Mouse (Mus musculus) ES-E14 (cell line): ENCODE results near the gene Stkld1. TPM values are rescaled to one million over a fixed set of nuclear protein-coding genes. Genes with fewer than 3 reads are reported as not detected.

Source experiments
- DNase-seq: peaks from one replicate; pipeline ENCODE4 v3.0.0-alpha.2; 2013; ENCODE audit warnings: low read depth, low spot score
- H3K27ac ChIP-seq: 2 replicates; pipeline ENCODE4 v1.5.1; 2012; ENCODE audit warnings: low read depth, mild to moderate bottlenecking, low read length, moderate library complexity, mixed read lengths; ENCODE audit not compliant: poor library complexity, insufficient read depth, severe bottlenecking
- H3K36me3 ChIP-seq: 2 replicates; pipeline ENCODE4 v1.6.1; 2012; ENCODE audit warnings: mild to moderate bottlenecking, low read length, moderate library complexity, mixed read lengths; ENCODE audit not compliant: control insufficient read depth, poor library complexity, insufficient read depth, severe bottlenecking
- H3K4me1 ChIP-seq, 2 experiments: fragments of 150-350 bp in 1 of 2; sonication (generic) in 1 of 2; 2 replicates each; pipeline ENCODE4 v1.6.1; 2012; ENCODE audit warnings: low read length in 2 of 2, mild to moderate bottlenecking in 1 of 2, mixed read lengths in 1 of 2; ENCODE audit not compliant: control insufficient read depth in 2 of 2, insufficient read depth in 2 of 2, poor library complexity in 1 of 2
- H3K4me3 ChIP-seq, 2 experiments: fragments of 150-350 bp in 1 of 2; sonication (generic) in 1 of 2; 2 replicates each; pipeline ENCODE4 v1.5.1; 2012; ENCODE audit warnings: low read length in 2 of 2, low read depth in 1 of 2, mild to moderate bottlenecking in 1 of 2, mixed read lengths in 1 of 2; ENCODE audit not compliant: insufficient read depth in 1 of 2, poor library complexity in 1 of 2, severe bottlenecking in 1 of 2
- H3K9ac ChIP-seq: 2 replicates; pipeline ENCODE4 v1.6.1; 2012; ENCODE audit warnings: low read depth, mild to moderate bottlenecking, low read length, mixed read lengths; ENCODE audit not compliant: poor library complexity, insufficient read depth, severe bottlenecking
- H3K9me3 ChIP-seq: fragments of 150-350 bp; sonication (generic); 2 replicates; pipeline ENCODE4 v1.6.1; 2012; ENCODE audit warnings: low read depth, mild to moderate bottlenecking, low read length; ENCODE audit not compliant: control insufficient read depth, insufficient read depth
- CHD2 ChIP-seq: IDR thresholded peaks from 2 replicates; pipeline ENCODE4 v1.6.1; 2014; ENCODE audit warnings: mild to moderate bottlenecking, low read depth, low read length, inconsistent platforms
- HCFC1 ChIP-seq: IDR thresholded peaks from 2 replicates; pipeline ENCODE4 v1.6.1; 2012; ENCODE audit warnings: low read length, inconsistent platforms, borderline replicate concordance; ENCODE audit not compliant: insufficient read depth
- MAFK ChIP-seq: IDR thresholded peaks from 2 replicates; pipeline ENCODE4 v1.6.1; 2014; ENCODE audit warnings: mild to moderate bottlenecking, low read depth, low read length, inconsistent platforms; ENCODE audit not compliant: insufficient read depth
- ZC3H11A ChIP-seq: IDR thresholded peaks from 2 replicates; pipeline ENCODE4 v1.6.1; 2012; ENCODE audit warnings: low read depth, mild to moderate bottlenecking, inconsistent platforms, low read length, borderline replicate concordance
- ZNF384 ChIP-seq: IDR thresholded peaks from 2 replicates; pipeline ENCODE4 v1.6.1; 2012; ENCODE audit warnings: low read depth, low read length, inconsistent platforms
- in situ Hi-C, 2 experiments: fragments of 600-800 bp; cut with MboI; formaldehyde crosslinking; loops; one replicate each; pipeline ENCODE4 v1.15.1; 2025; ENCODE audit warnings: low sequenced_read_pairs in 2 of 2, inconsistent platforms in 1 of 2; ENCODE audit not compliant: unreplicated experiment in 2 of 2
- total RNA-seq: library from RNA; depleted of rRNA; stranded (reverse); fragments of 300-350 nt; gene quantifications from 2 replicates; pipeline ENCODE4 v1.2.3, GENCODE M21; 2012

The Stkld1 gene
- total RNA-seq, 1 experiment: not detected

- in situ Hi-C loops: no loop called here
- no peak for DNase-seq
- no peak overlapping the region for H3K9ac ChIP-seq
- peaks cover 3 to 9% of the 10 kb centered on the region in 2 experiments; a peak in 2 of 4 replicates for H3K4me1 ChIP-seq
- H3K27ac ChIP-seq: no peak overlapping the region
- H3K4me3 ChIP-seq: no peak overlapping the region
- no peak for TF ChIP-seq ZC3H11A
- no peak for TF ChIP-seq CHD2
- TF ChIP-seq HCFC1: no peak
- no peak for TF ChIP-seq MAFK
- TF ChIP-seq ZNF384: no peak
- H3K9me3 ChIP-seq: no peaks in the 10 kb centered on the region
- peaks cover 24% of the 10 kb centered on the region for H3K36me3 ChIP-seq
Measured at GRCm38 (mm10) chr2:26950411-26950810, 16.6 kb downstream of the Stkld1 start.

- Histone ChIP-seq H3K9ac (no peak overlapping the region), H3K4me1 (peaks cover 3 to 9% of the 10 kb centered on the region in 2 experiments; a peak in 2 of 4 replicates), H3K9me3 (no peaks in the 10 kb centered on the region), H3K36me3 (peaks cover 28% of the 10 kb centered on the region), H3K4me3 (no peak overlapping the region), H3K27ac (no peak overlapping the region)
- TF ChIP-seq ZNF384: no peak
- no peak for TF ChIP-seq HCFC1
- TF ChIP-seq MAFK: no peak
- TF ChIP-seq ZC3H11A: no peak
- no peak for TF ChIP-seq CHD2
- no peak for DNase-seq
- in situ Hi-C loops: no loop called here
Measured at GRCm38 (mm10) chr2:26951346-26951905, 17.6 kb downstream of the Stkld1 start.

DNA sequence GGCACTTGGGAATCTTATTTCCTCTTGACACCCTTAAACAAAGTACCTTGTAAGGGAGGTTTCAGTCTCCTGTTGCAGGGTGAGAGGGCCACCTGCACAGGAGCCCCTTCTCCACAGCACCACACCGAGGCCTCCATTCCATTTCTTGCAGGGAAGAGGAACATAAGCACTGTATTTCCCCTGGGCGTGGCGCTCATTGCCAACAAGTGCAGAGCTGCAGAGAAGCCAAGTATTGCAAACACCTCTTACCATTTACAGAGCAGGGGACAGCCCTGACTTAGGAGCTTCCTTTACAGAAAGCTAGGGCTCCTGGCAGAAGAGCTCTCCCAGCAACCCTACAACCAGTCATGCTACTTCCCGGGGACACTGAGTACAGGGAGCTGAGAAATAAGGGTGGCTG lies 18.3 kb downstream of the Stkld1 start:
- Histone ChIP-seq H3K27ac (no peak overlapping the region), H3K36me3 (peaks cover 33% of the 10 kb centered on the region), H3K9ac (no peak overlapping the region), H3K9me3 (no peaks in the 10 kb centered on the region), H3K4me1 (peaks cover 3 to 9% of the 10 kb centered on the region in 2 experiments; a peak in 2 of 4 replicates), H3K4me3 (no peak overlapping the region)
- no peak for DNase-seq
- no peak for TF ChIP-seq HCFC1
- no peak for TF ChIP-seq ZNF384
- no peak for TF ChIP-seq MAFK
- TF ChIP-seq ZC3H11A: no peak
- no peak for TF ChIP-seq CHD2
- in situ Hi-C loops: no loop called here

DNA sequence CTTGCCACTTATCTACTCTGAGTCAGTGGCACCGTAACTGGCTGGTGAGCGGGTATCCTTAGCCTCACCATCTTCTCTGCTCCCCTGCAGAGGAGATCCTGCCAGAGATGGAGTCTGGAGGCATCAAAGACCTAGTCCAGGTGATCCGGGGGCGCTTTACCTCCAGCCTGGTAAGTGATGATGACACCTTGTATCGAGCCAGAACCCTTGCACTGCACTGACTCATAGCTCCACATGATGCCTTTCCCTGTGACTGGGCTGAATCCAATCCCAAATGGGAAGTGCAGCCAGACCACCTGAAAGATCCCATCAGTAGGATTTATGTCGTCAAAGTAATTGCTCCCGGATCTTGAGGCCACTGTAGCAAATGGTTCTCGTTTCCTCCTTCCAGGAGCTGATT lies 19.0 kb downstream of the Stkld1 start:
- H3K9me3 ChIP-seq: no peaks in the 10 kb centered on the region
- no peak overlapping the region for H3K9ac ChIP-seq
- peaks cover 3 to 9% of the 10 kb centered on the region in 2 experiments; a peak in 2 of 4 replicates for H3K4me1 ChIP-seq
- no peak overlapping the region for H3K27ac ChIP-seq
- H3K4me3 ChIP-seq: no peak overlapping the region
- DNase-seq: no peak
- in situ Hi-C loops: no loop called here
- H3K36me3 ChIP-seq: peaks cover 39% of the 10 kb centered on the region
- TF ChIP-seq MAFK (no peak), CHD2 (no peak), ZC3H11A (no peak), ZNF384 (no peak), HCFC1 (no peak)
